Mouse (Mus musculus) neural tube, embryonic 13.5 days (tissue): Measurements from ENCODE around the gene Fam151b. TPM values are rescaled to one million over a fixed set of nuclear protein-coding genes. Genes with fewer than 3 reads are reported as not detected.
A peak's percentile ranks its signal among the peaks of the same experiment; 100 is the strongest.

Experiments
- ATAC-seq: fragments of 200-750 bp; cut with Nextera tagmentation; 2 replicates; pipeline ENCODE4 v1.8.0; 2017; ENCODE audit warnings: low read depth, mild to moderate bottlenecking, moderate TSS enrichment, moderate library complexity
- H3K27ac ChIP-seq: fragments of 300-500 bp; sonication (generic); replicated peaks from 2 replicates; pipeline ENCODE4 v1.5.1; 2015; ENCODE audit warnings: moderate library complexity, mild to moderate bottlenecking, inconsistent platforms
- H3K27me3 ChIP-seq: fragments of 300-500 bp; sonication (generic); 2 replicates; pipeline ENCODE4 v1.6.1; 2015; ENCODE audit warnings: mild to moderate bottlenecking, inconsistent platforms
- H3K36me3 ChIP-seq: fragments of 300-500 bp; sonication (generic); 2 replicates; pipeline ENCODE4 v1.6.1; 2015; ENCODE audit warnings: mild to moderate bottlenecking, inconsistent platforms
- H3K4me1 ChIP-seq: fragments of 300-500 bp; sonication (generic); replicated peaks from 2 replicates; pipeline ENCODE4 v1.6.1; 2015; ENCODE audit warnings: inconsistent platforms
- H3K4me2 ChIP-seq: fragments of 300-500 bp; sonication (generic); 2 replicates; pipeline ENCODE4 v1.6.1; 2015; ENCODE audit warnings: inconsistent platforms, mild to moderate bottlenecking, moderate library complexity
- H3K4me3 ChIP-seq: fragments of 300-500 bp; sonication (generic); 2 replicates; pipeline ENCODE4 v1.5.1; 2015; ENCODE audit warnings: mild to moderate bottlenecking, inconsistent platforms
- H3K9ac ChIP-seq: fragments of 300-500 bp; sonication (generic); 2 replicates; pipeline ENCODE4 v1.6.1; 2015; ENCODE audit warnings: moderate library complexity, mild to moderate bottlenecking, inconsistent platforms
- H3K9me3 ChIP-seq: fragments of 300-500 bp; sonication (generic); 2 replicates; pipeline ENCODE4 v1.6.1; 2016; ENCODE audit warnings: inconsistent platforms
- WGBS: fragments of 180-500 bp; shearing (Covaris S2); methylation state at CpG from one replicate; pipeline ENCODE4 v1.1.7; 2015; 5-methylcytosine and 5-hydroxymethylcytosine counted together
- polyA plus RNA-seq: library from polyadenylated mRNA; unstranded; fragments of >200 nt; fragmentation: Nextera tagmentation; extraction: Ambion mirVana; gene quantifications from 2 replicates; pipeline ENCODE4 v1.2.1, GENCODE M21; 2015

Fam151b gene
- 0.17 and 0.26 TPM in 2 replicates for polyA plus RNA-seq

GRCm38 (mm10) chr13:92483852-92484463 lies at the start of gene Fam151b:
Gene Fam151b, minus strand, starts transcription at chr13:92484015.
- H3K36me3 ChIP-seq: 0 out of 2 replicates have a peak, but pooled peaks cover 4% of the 10 kb centered on the region
- peak within 1 kb of the TSS; percentile 61 for H3K4me2 ChIP-seq
- WGBS: 6% methylated on average over 19 of the region's 19 CpGs
- H3K9ac ChIP-seq: peak within 1 kb of the TSS; percentile 59
- peak within 1 kb of the TSS; percentile 61 for H3K27ac ChIP-seq
- H3K4me3 ChIP-seq: peak within 1 kb of the TSS; percentile 45
- no peaks in the 10 kb centered on the region for H3K9me3 ChIP-seq
- no peaks in the 10 kb centered on the region for H3K27me3 ChIP-seq
- H3K4me1 ChIP-seq: no peaks in the 10 kb centered on the region
- ATAC-seq: peak; percentile 100

GRCm38 (mm10) chr13:92532216-92532615 lies 48.4 kb upstream of the Fam151b start:
- no peaks in the 10 kb centered on the region for H3K27me3 ChIP-seq
- WGBS: 78% methylated on average over 2 of the region's 2 CpGs
- no peak for ATAC-seq
- no peak overlapping the region for H3K9ac ChIP-seq
- H3K36me3 ChIP-seq: no peaks in the 10 kb centered on the region
- peaks cover 16% of the 10 kb centered on the region for H3K4me1 ChIP-seq
- H3K9me3 ChIP-seq: no peaks in the 10 kb centered on the region
- no peak overlapping the region for H3K27ac ChIP-seq
- H3K4me3 ChIP-seq: no peak overlapping the region
- H3K4me2 ChIP-seq: no peak overlapping the region

GRCm38 (mm10) chr13:92531237-92531636 lies 47.4 kb upstream of the Fam151b start:
- WGBS: 6% methylated on average over 15 of the region's 15 CpGs
- H3K36me3 ChIP-seq: no peaks in the 10 kb centered on the region
- H3K27ac ChIP-seq: peak overlapping the region; percentile 97
- H3K4me1 ChIP-seq: peaks cover 16% of the 10 kb centered on the region
- H3K27me3 ChIP-seq: no peaks in the 10 kb centered on the region
- ATAC-seq: no peak
- H3K9me3 ChIP-seq: no peaks in the 10 kb centered on the region
- H3K4me3 ChIP-seq: peak overlapping the region; percentile 82
- peak overlapping the region; percentile 63 for H3K4me2 ChIP-seq
- H3K9ac ChIP-seq: peak overlapping the region; percentile 89

- peak within 1 kb of the TSS; percentile 82 for H3K4me3 ChIP-seq
- no peaks in the 10 kb centered on the region for H3K27me3 ChIP-seq
- no peaks in the 10 kb centered on the region for H3K9me3 ChIP-seq
- under 1% methylated on average over 46 of the region's 46 CpGs for WGBS
- no peaks in the 10 kb centered on the region for H3K36me3 ChIP-seq
- peak within 1 kb of the TSS; percentile 63 for H3K4me2 ChIP-seq
- peak; percentile 99 for ATAC-seq
- H3K4me1 ChIP-seq: peaks cover 16% of the 10 kb centered on the region
- peak within 1 kb of the TSS; percentile 89 for H3K9ac ChIP-seq
- H3K27ac ChIP-seq: peak within 1 kb of the TSS; percentile 97
Measured at GRCm38 (mm10) chr13:92530721-92531211, 47.0 kb upstream of the Fam151b start, which contains the start of gene Zfyve16. Gene Zfyve16, minus strand, starts transcription at chr13:92530868.

GRCm38 (mm10) chr13:92529828-92530720 lies 46.3 kb upstream of the Fam151b start:
- peak overlapping the region; percentile 89 for H3K9ac ChIP-seq
- peak; percentile 94; the same call in 1 of the 2 replicates for ATAC-seq
- 2% methylated on average over 44 of the region's 47 CpGs for WGBS

GRCm38 (mm10) chr13:92523178-92523813 lies 39.5 kb upstream of the Fam151b start:
- WGBS: 89% methylated on average over 5 of the region's 5 CpGs
- H3K27me3 ChIP-seq: no peaks in the 10 kb centered on the region
- H3K27ac ChIP-seq: no peak overlapping the region
- H3K4me3 ChIP-seq: no peak overlapping the region
- no peak for ATAC-seq
- H3K9me3 ChIP-seq: no peaks in the 10 kb centered on the region
- no peaks in the 10 kb centered on the region; the same call in 1 of the 2 replicates for H3K4me1 ChIP-seq
- H3K4me2 ChIP-seq: no peak overlapping the region
- no peak overlapping the region for H3K9ac ChIP-seq
- peaks cover 41% of the 10 kb centered on the region for H3K36me3 ChIP-seq

More at GRCm38 (mm10) chr13:92529828-92530720, 46.3 kb upstream of the Fam151b start:
- Histone ChIP-seq H3K4me1 (peaks cover 16% of the 10 kb centered on the region), H3K4me2 (peak overlapping the region; percentile 63), H3K36me3 (no peaks in the 10 kb centered on the region), H3K9me3 (no peaks in the 10 kb centered on the region), H3K4me3 (peak overlapping the region; percentile 82), H3K27me3 (no peaks in the 10 kb centered on the region), H3K27ac (peak overlapping the region; percentile 97)

GRCm38 (mm10) chr13:92504871-92505270 lies 21.1 kb upstream of the Fam151b start:
- H3K9me3 ChIP-seq: no peaks in the 10 kb centered on the region
- peaks cover 56% of the 10 kb centered on the region for H3K36me3 ChIP-seq
- ATAC-seq: no peak
- no peak overlapping the region for H3K9ac ChIP-seq
- H3K4me1 ChIP-seq: no peaks in the 10 kb centered on the region; the same call in 1 of the 2 replicates
- no peaks in the 10 kb centered on the region for H3K27me3 ChIP-seq
- H3K4me3 ChIP-seq: no peak overlapping the region
- H3K27ac ChIP-seq: no peak overlapping the region
- WGBS: 89% methylated on average over 12 of the region's 12 CpGs
- no peak overlapping the region for H3K4me2 ChIP-seq

GRCm38 (mm10) chr13:92491923-92492322 lies 8.1 kb upstream of the Fam151b start:
- no peaks in the 10 kb centered on the region for H3K9me3 ChIP-seq
- H3K27me3 ChIP-seq: no peaks in the 10 kb centered on the region
- H3K9ac ChIP-seq: no peak overlapping the region
- H3K36me3 ChIP-seq: peaks cover 47% of the 10 kb centered on the region
- no peak overlapping the region for H3K4me3 ChIP-seq
- ATAC-seq: no peak
- H3K27ac ChIP-seq: no peak overlapping the region
- H3K4me1 ChIP-seq: no peaks in the 10 kb centered on the region
- H3K4me2 ChIP-seq: no peak overlapping the region
- 90% methylated on average over 1 of the region's 1 CpGs for WGBS

- H3K4me1 ChIP-seq: no peaks in the 10 kb centered on the region
- WGBS: 68% methylated on average over 4 of the region's 4 CpGs
- ATAC-seq: peak; percentile 36; the same call in 1 of the 2 replicates
- H3K4me2 ChIP-seq: no peak overlapping the region
- H3K4me3 ChIP-seq: no peak overlapping the region
- H3K27ac ChIP-seq: no peak overlapping the region
- H3K36me3 ChIP-seq: peaks cover 44% of the 10 kb centered on the region
- H3K27me3 ChIP-seq: no peaks in the 10 kb centered on the region
- no peak overlapping the region for H3K9ac ChIP-seq
- H3K9me3 ChIP-seq: no peaks in the 10 kb centered on the region
Measured at GRCm38 (mm10) chr13:92490817-92491216, 7.0 kb upstream of the Fam151b start.

- H3K27me3 ChIP-seq: no peaks in the 10 kb centered on the region
- WGBS: 5% methylated on average over 3 of the region's 3 CpGs
- H3K4me2 ChIP-seq: peak overlapping the region; percentile 61
- peak overlapping the region; percentile 59; the same call in 1 of the 2 replicates for H3K9ac ChIP-seq
- no peaks in the 10 kb centered on the region for H3K4me1 ChIP-seq
- no peaks in the 10 kb centered on the region for H3K9me3 ChIP-seq
- H3K36me3 ChIP-seq: 0 out of 2 replicates have a peak, but pooled peaks cover 2% of the 10 kb centered on the region
- peak; percentile 82 for ATAC-seq
- peak overlapping the region; percentile 45 for H3K4me3 ChIP-seq
- H3K27ac ChIP-seq: 0 out of 2 replicates have a peak overlapping the region, but pooled peaks have one; percentile 61
Measured at GRCm38 (mm10) chr13:92483348-92483747, 467 bp downstream of the Fam151b start.

- ATAC-seq: no peak
- Histone ChIP-seq H3K4me3 (no peak overlapping the region), H3K27ac (no peak overlapping the region), H3K27me3 (no peaks in the 10 kb centered on the region), H3K9me3 (no peaks in the 10 kb centered on the region), H3K9ac (no peak overlapping the region), H3K36me3 (peaks cover 29% of the 10 kb centered on the region), H3K4me2 (no peak overlapping the region), H3K4me1 (no peaks in the 10 kb centered on the region)
- WGBS: 72% methylated on average over 2 of the region's 2 CpGs
Measured at GRCm38 (mm10) chr13:92470151-92470550, 13.7 kb downstream of the Fam151b start.
